Mouse (Mus musculus): Measurements from ENCODE around the gene Gm49339. TPM values are rescaled to one million over a fixed set of nuclear protein-coding genes. Genes with fewer than 3 reads are reported as not detected.

Gene Gm49339
- polyA plus RNA-seq, 1 experiment from 2014 or later, result 0.15 TPM

GRCm38 (mm10) chr10:51526633-51527032, 46.2 kb downstream of the Gm49339 start:
- Histone ChIP-seq H3K36me3 (no peaks in the 10 kb centered on the region), H3K9ac (no peak overlapping the region), H3K9me3 (no peaks in the 10 kb centered on the region), H3K4me3 (no peak overlapping the region), H3K4me2 (replicated peaks) (no peak overlapping the region), H3K27ac (no peak overlapping the region), H3K4me1 (no peaks in the 10 kb centered on the region), H3K27me3 (no peaks in the 10 kb centered on the region)
- no peak for ATAC-seq (ENCODE audit: low FRiP score, low read depth)
- 79% methylated on average over 4 of the region's 4 CpGs for whole genome bisulfite sequencing

- ATAC-seq (ENCODE audit: low FRiP score, low read depth), result no peak
Measured at GRCm38 (mm10) chr10:51528840-51529434, 48.5 kb downstream of the Gm49339 start.

GRCm38 (mm10) chr10:51529497-51529896, 49.1 kb downstream of the Gm49339 start:
- Histone ChIP-seq H3K4me1 (no peaks in the 10 kb centered on the region), H3K4me3 (no peak overlapping the region), H3K9ac (no peak overlapping the region), H3K4me2 (replicated peaks) (no peak overlapping the region), H3K9me3 (no peaks in the 10 kb centered on the region), H3K27ac (no peak overlapping the region), H3K36me3 (no peaks in the 10 kb centered on the region), H3K27me3 (no peaks in the 10 kb centered on the region)
- 78% methylated on average over 3 of the region's 3 CpGs for WGBS
- ATAC-seq (ENCODE audit: low FRiP score, low read depth), result no peak

More at GRCm38 (mm10) chr10:51528840-51529434, 48.5 kb downstream of the Gm49339 start:
- WGBS, result 76% methylated on average over 8 of the region's 8 CpGs
- no peak overlapping the region for H3K9ac ChIP-seq
- no peak overlapping the region for H3K4me2 ChIP-seq (replicated peaks)
- no peaks in the 10 kb centered on the region for H3K27me3 ChIP-seq
- no peaks in the 10 kb centered on the region for H3K9me3 ChIP-seq
- no peak overlapping the region for H3K27ac ChIP-seq
- H3K36me3 ChIP-seq, result no peaks in the 10 kb centered on the region
- no peak overlapping the region for H3K4me3 ChIP-seq
- no peaks in the 10 kb centered on the region for H3K4me1 ChIP-seq

- H3K4me3 ChIP-seq, result no peak overlapping the region
- H3K27ac ChIP-seq, result no peak overlapping the region
- ATAC-seq (ENCODE audit: low FRiP score, low read depth), result no peak
- H3K36me3 ChIP-seq, result no peaks in the 10 kb centered on the region
- WGBS, result 86% methylated on average over 7 of the region's 7 CpGs
- no peak overlapping the region for H3K9ac ChIP-seq
- H3K4me2 ChIP-seq (replicated peaks), result no peak overlapping the region
- no peaks in the 10 kb centered on the region for H3K4me1 ChIP-seq
- H3K27me3 ChIP-seq, result no peaks in the 10 kb centered on the region
- no peaks in the 10 kb centered on the region for H3K9me3 ChIP-seq
Measured at GRCm38 (mm10) chr10:51530813-51531212, 50.4 kb downstream of the Gm49339 start.

Other genes with a start within 250 kb of the Gm49339 start
- gene Lilr4b, start within 50 bp of the Gm49339 start, polyA plus RNA-seq (2015; fragmentation: Nextera tagmentation; extraction: Ambion mirVana), result 0.29 and 0.80 TPM in 2 replicates
- 2.6 and 3.1 TPM in 2 replicates for gene Lilrb4a, start 10.3 kb downstream of the Gm49339 start, polyA plus RNA-seq (2015; fragmentation: Nextera tagmentation; extraction: Ambion mirVana)
- 1.8 and 2.5 TPM in 2 replicates for gene Fam162b, start 109.9 kb downstream of the Gm49339 start, polyA plus RNA-seq (2015; fragmentation: Nextera tagmentation; extraction: Ambion mirVana)
- not detected in 2 replicates for gene Gprc6a, start 150.8 kb downstream of the Gm49339 start, polyA plus RNA-seq (2015; fragmentation: Nextera tagmentation; extraction: Ambion mirVana)
- not detected in 2 replicates for gene Rfx6, start 197.1 kb downstream of the Gm49339 start, polyA plus RNA-seq (2015; fragmentation: Nextera tagmentation; extraction: Ambion mirVana)

All from limb, embryonic 13.5 days (tissue).